Mouse (Mus musculus) C2C12 (cell line): ENCODE data around the gene Gna11. TPM values are rescaled to one million over a fixed set of nuclear protein-coding genes. Genes with fewer than 3 reads are reported as not detected.

Source experiments
- H3K27me3 ChIP-seq: one replicate; pipeline ENCODE4 v1.6.1; 2011; ENCODE audit not compliant: control insufficient read depth, insufficient read depth, insufficient read length
- H3K36me3 ChIP-seq: one replicate; pipeline ENCODE4 v1.6.1; 2011; ENCODE audit not compliant: control insufficient read depth, insufficient read depth
- H3K4me3 ChIP-seq: one replicate; pipeline ENCODE4 v1.5.1; 2011; ENCODE audit warnings: mild to moderate bottlenecking, control low read depth; ENCODE audit not compliant: poor library complexity, insufficient read depth, severe bottlenecking
- H3K79me2 ChIP-seq: one replicate; pipeline ENCODE4 v1.6.1; 2011; ENCODE audit not compliant: control insufficient read depth, insufficient read depth
- H3K79me3 ChIP-seq: one replicate; pipeline ENCODE4 v1.6.1; 2011; ENCODE audit warnings: low read depth, control low read depth
- H3ac ChIP-seq: one replicate; pipeline ENCODE3; 2011; ENCODE audit warnings: low read depth; ENCODE audit not compliant: control insufficient read depth, insufficient read length
- CEBPB ChIP-seq: IDR thresholded peaks from one replicate; pipeline ENCODE4 v1.6.1; 2011; ENCODE audit warnings: low read depth, mild to moderate bottlenecking, control low read depth, moderate library complexity
- CTCF ChIP-seq: IDR thresholded peaks from one replicate; pipeline ENCODE4 v1.5.1; 2011; ENCODE audit not compliant: control insufficient read depth, insufficient read depth, insufficient read length
- FOSL1 ChIP-seq: IDR thresholded peaks from one replicate; pipeline ENCODE4 v1.8.0; 2011; ENCODE audit warnings: mild to moderate bottlenecking, low read length; ENCODE audit not compliant: poor library complexity, insufficient read depth, severe bottlenecking
- MAX ChIP-seq: IDR thresholded peaks from one replicate; pipeline ENCODE4 v1.6.1; 2011; ENCODE audit warnings: mild to moderate bottlenecking, control low read depth
- MYOD1 ChIP-seq: IDR thresholded peaks from one replicate; pipeline ENCODE4 v1.6.1; 2011; ENCODE audit warnings: low read depth; ENCODE audit not compliant: control insufficient read depth, insufficient read length
- MYOG ChIP-seq: IDR thresholded peaks from one replicate; pipeline ENCODE4 v1.6.1; 2011; ENCODE audit not compliant: control insufficient read depth, insufficient read length; ENCODE audit errors: extremely low read depth
- USF1 ChIP-seq: IDR thresholded peaks from one replicate; pipeline ENCODE4 v1.6.1; 2011; ENCODE audit warnings: low read depth, mild to moderate bottlenecking, control low read depth, moderate library complexity
- polyA plus RNA-seq: library from polyadenylated mRNA; unstranded; fragments of >200 nt; fragmentation: generic; extraction: Trizol; gene quantifications from one replicate; pipeline ENCODE4 v1.2.1, GENCODE M21; 2012; ENCODE audit warnings: missing spikeins

The Gna11 gene
- polyA plus RNA-seq, 1 experiment: 77.6 TPM

DNA sequence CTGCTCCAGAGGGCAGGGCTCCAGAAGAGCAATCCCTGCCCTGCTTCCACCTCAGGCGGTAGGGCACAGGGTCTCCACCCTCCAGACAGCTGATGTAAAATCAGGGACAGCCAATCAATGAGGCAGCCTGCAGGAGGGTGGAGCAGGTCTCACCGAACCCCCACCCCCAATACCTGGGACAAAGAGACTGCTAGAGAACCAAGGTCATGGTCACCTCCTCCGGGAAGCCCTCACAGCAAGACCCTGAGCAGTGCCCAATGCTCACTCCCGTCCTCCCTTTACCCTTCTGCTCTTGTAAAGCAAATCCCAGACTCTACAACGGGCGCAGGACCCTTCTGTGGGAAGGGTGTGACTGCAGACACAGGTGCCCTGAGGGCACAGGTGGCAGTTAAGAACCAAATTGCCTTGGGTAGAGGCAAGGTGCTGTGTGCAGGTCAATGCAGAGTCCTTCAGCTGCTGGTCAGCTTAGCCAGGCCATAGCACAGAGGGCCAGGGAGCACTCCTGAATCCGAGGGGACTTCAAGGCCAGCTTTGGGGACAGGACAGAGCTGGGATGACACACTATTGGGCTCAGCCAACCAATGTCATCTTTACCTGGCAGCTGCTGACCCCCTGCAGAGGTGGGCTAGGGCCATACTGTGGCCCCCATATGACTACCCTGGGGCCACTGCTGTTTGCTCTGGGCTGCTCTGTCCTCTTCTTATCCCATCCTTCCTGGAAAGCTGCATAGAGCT lies 2.1 kb downstream of the Gna11 start:
- Histone ChIP-seq H3K27me3 (no peaks in the 10 kb centered on the region), H3K79me2 (peaks cover 71% of the 10 kb centered on the region), H3ac (no peak overlapping the region), H3K36me3 (peaks cover 13% of the 10 kb centered on the region), H3K79me3 (peaks cover 66% of the 10 kb centered on the region), H3K4me3 (no peak overlapping the region)
- TF ChIP-seq MYOG (no peak), CTCF (no peak), FOSL1 (no peak), CEBPB (no peak), USF1 (no peak), MYOD1 (no peak), MAX (no peak)

DNA sequence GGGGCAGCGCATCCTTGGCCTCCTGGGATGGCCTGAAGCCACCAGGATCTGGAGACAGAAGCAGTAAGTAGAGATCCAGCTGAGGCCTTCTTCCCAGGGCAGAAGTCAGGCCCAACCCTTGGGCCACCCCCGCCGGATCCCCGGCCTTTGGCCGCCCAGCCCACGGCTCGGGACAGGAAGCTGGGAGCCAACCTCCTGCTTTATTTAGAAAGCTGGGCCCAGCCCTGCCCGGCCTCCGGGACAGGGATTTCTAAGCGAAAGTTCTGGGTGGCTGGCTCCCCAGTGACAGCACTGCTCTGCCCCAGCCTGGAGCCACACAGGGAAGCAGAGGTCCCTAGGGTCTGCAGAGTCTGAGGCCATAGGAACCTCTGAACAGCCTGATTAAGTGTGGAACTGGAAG lies 3.2 kb downstream of the Gna11 start:
- no peaks in the 10 kb centered on the region for H3K27me3 ChIP-seq
- peaks cover 75% of the 10 kb centered on the region for H3K79me3 ChIP-seq
- peaks cover 13% of the 10 kb centered on the region for H3K36me3 ChIP-seq
- TF ChIP-seq CTCF: no peak
- no peak for TF ChIP-seq MYOD1
- TF ChIP-seq FOSL1: no peak
- no peak for TF ChIP-seq MYOG
- TF ChIP-seq USF1: no peak
- no peak for TF ChIP-seq CEBPB
- TF ChIP-seq MAX: no peak
- H3K4me3 ChIP-seq: no peak overlapping the region
- H3ac ChIP-seq: no peak overlapping the region
- peaks cover 81% of the 10 kb centered on the region for H3K79me2 ChIP-seq

DNA sequence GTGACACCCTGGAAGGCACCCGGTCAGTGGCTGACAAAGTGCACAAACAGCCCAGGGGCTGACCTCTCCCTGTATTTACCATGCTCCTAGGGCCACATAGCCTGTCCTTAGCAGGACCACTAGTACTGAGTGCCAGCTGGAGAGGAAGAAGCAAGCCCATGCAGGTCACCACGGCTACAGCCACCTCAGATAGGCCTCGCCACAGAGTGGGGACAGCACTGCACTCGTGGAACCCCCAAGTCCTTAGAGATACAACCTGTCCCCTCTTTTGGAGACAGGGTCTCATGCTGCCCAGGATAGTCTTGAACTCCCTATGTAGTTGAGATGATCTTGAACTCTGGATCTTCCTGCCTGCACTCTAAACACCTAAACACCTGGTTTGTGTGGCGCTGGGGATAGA lies 3.6 kb downstream of the Gna11 start:
- Histone ChIP-seq H3K4me3 (no peak overlapping the region), H3K79me3 (peaks cover 79% of the 10 kb centered on the region), H3K79me2 (peaks cover 86% of the 10 kb centered on the region), H3K36me3 (peaks cover 13% of the 10 kb centered on the region), H3K27me3 (no peaks in the 10 kb centered on the region), H3ac (no peak overlapping the region)
- TF ChIP-seq MYOG: no peak
- TF ChIP-seq USF1: no peak

DNA sequence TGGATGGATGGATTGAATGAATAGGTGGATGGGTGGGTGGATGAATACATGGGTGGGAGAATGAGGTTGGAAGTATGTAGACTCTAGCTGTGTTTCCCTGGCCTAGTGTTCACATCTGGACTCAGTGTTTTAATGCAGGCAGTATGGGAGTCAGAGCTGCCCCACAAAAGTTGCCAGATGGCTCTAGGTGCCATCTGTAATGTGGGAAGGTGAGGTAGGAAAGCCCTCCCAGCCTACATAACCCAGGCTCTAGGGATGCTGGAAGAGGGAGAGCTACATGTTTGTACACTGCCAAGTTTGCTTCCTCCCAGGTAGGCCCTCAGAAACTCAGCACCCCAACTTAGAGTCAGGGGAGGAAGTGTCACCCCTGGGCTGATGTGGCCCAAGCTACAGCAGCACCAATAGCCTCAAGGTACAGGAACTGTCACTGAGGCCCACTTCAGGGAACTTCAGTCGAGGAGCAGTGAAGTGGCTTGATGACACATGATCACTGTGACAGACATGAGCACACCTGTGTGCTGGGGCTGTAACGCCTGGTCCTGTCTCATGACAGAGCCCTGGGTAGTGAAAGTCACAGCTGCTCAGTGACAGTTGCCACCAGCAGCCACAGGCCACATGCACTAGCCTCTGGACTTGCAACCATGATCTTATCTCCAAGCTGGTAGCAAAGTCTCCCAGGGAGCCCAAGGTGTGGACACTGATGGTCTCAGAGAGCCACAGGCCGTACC lies 6.5 kb downstream of the Gna11 start:
- H3K36me3 ChIP-seq: peaks cover 18% of the 10 kb centered on the region
- H3K79me3 ChIP-seq: peaks cover 77% of the 10 kb centered on the region
- no peaks in the 10 kb centered on the region for H3K27me3 ChIP-seq
- H3K4me3 ChIP-seq: no peak overlapping the region
- H3K79me2 ChIP-seq: peaks cover 88% of the 10 kb centered on the region
- TF ChIP-seq MAX: no peak
- no peak for TF ChIP-seq MYOD1
- no peak for TF ChIP-seq CEBPB
- TF ChIP-seq FOSL1: no peak
- TF ChIP-seq CTCF: no peak
- TF ChIP-seq MYOG: no peak
- TF ChIP-seq USF1: no peak
- H3ac ChIP-seq: no peak overlapping the region

DNA sequence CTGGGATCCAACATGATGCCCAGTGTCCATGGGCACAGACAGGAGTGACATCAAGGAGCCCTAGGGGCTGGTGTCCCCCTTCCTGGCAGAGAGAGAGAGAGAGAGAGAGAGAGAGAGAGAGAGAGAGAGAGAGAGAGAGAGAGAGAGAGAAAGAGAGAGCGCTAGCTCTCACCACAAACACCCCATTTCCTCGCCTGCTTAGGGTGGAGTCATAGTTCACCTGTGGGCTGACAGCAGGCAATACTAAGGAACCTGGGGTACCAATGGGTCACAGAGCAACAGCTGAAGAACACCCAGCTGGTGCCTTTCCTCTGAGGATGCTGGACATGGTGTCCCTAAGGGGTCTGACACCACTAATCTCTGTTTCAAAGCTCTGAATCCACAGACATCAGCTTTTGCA lies 7.6 kb downstream of the Gna11 start:
- Histone ChIP-seq H3ac (no peak overlapping the region), H3K79me2 (peaks cover 77% of the 10 kb centered on the region), H3K4me3 (no peak overlapping the region), H3K79me3 (peaks cover 67% of the 10 kb centered on the region), H3K27me3 (no peaks in the 10 kb centered on the region), H3K36me3 (peaks cover 24% of the 10 kb centered on the region)
- no peak for TF ChIP-seq MYOD1
- no peak for TF ChIP-seq FOSL1

DNA sequence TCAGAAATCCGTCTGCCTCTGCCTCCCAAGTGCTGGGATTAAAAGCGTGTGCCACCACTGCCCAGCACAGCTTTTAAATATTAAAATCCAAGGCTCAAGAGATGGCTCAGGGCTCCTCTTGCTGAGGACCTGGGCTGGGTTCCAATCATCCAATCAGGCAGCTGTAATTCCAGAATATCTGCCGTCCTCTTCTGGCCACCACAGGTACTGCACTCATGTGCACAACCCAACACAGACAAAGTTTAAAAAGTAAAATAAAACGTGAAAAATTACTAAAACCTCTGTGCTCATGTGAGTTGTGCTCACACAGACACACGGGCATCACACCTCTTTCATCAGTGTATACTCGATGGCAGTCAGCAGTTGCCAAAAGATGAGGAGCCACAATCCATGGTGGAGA lies 8.3 kb downstream of the Gna11 start:
- H3K27me3 ChIP-seq: no peaks in the 10 kb centered on the region
- H3K36me3 ChIP-seq: peaks cover 27% of the 10 kb centered on the region
- no peak overlapping the region for H3ac ChIP-seq
- peaks cover 70% of the 10 kb centered on the region for H3K79me2 ChIP-seq
- no peak for TF ChIP-seq CEBPB
- no peak for TF ChIP-seq MAX
- no peak for TF ChIP-seq CTCF
- H3K79me3 ChIP-seq: peaks cover 60% of the 10 kb centered on the region
- H3K4me3 ChIP-seq: no peak overlapping the region
